Mouse (Mus musculus): ENCODE measurements at regions not wholly inside any gene's neighbourhood (a gene's known extent, or its start where the extent isn't known, plus 50 kb on each side); places are given as distances from the start of the nearest gene placed in this dataset.

GRCm38 (mm10) chr13:42379675-42380074 lies 78.4 kb downstream of the Edn1 start:
- no peak for TF ChIP-seq CTCF (IDR thresholded peaks at IDR 0.05; ENCODE audit: low read depth, low read length)
- no peak for TF ChIP-seq POLR2A (IDR thresholded peaks at IDR 0.05; ENCODE audit: extremely low read depth, insufficient read depth, low read length)
